Mouse (Mus musculus) A20 (cell line): Measurements from ENCODE around the gene Rbbp8nl.

Experiments
- DNase-seq: peaks from one replicate; pipeline ENCODE4 v3.0.0-alpha.2; 2011; ENCODE audit warnings: low read depth, low spot score

The Rbbp8nl gene

GRCm38 (mm10) chr2:180289440-180290108 is at the start of gene Rbbp8nl:
Rbbp8nl (minus strand) TSS chr2:180289879.
- DNase-seq = no peak

- no peak for DNase-seq
Measured at GRCm38 (mm10) chr2:180334551-180334986, 44.9 kb upstream of the Rbbp8nl start, which contains the start of gene Gata5. Gata5 (minus strand) TSS chr2:180334699.

GRCm38 (mm10) chr2:180333778-180334550 is 44.3 kb upstream of the Rbbp8nl start:
- DNase-seq = no peak

GRCm38 (mm10) chr2:180329466-180329865 is 39.8 kb upstream of the Rbbp8nl start:
- no peak for DNase-seq

GRCm38 (mm10) chr2:180322674-180323355 is 33.1 kb upstream of the Rbbp8nl start:
- DNase-seq = no peak

- DNase-seq = peak; percentile 31
Measured at GRCm38 (mm10) chr2:180320216-180320615, 30.5 kb upstream of the Rbbp8nl start.

- no peak for DNase-seq
Measured at GRCm38 (mm10) chr2:180317591-180317990, 27.9 kb upstream of the Rbbp8nl start.

- no peak for DNase-seq
Measured at GRCm38 (mm10) chr2:180314292-180314691, 24.6 kb upstream of the Rbbp8nl start.

- DNase-seq = no peak
Measured at GRCm38 (mm10) chr2:180311147-180311546, 21.5 kb upstream of the Rbbp8nl start.

- DNase-seq = no peak
Measured at GRCm38 (mm10) chr2:180307680-180308079, 18.0 kb upstream of the Rbbp8nl start.

- DNase-seq = no peak
Measured at GRCm38 (mm10) chr2:180306423-180307168, 16.9 kb upstream of the Rbbp8nl start.

- DNase-seq = no peak
Measured at GRCm38 (mm10) chr2:180306009-180306408, 16.3 kb upstream of the Rbbp8nl start.

GRCm38 (mm10) chr2:180305490-180305889 is 15.8 kb upstream of the Rbbp8nl start:
- no peak for DNase-seq

GRCm38 (mm10) chr2:180304554-180304953 is 14.9 kb upstream of the Rbbp8nl start:
- DNase-seq = no peak

GRCm38 (mm10) chr2:180303468-180303867 is 13.8 kb upstream of the Rbbp8nl start:
- DNase-seq = no peak

- DNase-seq = peak; percentile 20
Measured at GRCm38 (mm10) chr2:180302201-180302600, 12.5 kb upstream of the Rbbp8nl start.

GRCm38 (mm10) chr2:180300771-180301170 is 11.1 kb upstream of the Rbbp8nl start:
- DNase-seq = no peak

GRCm38 (mm10) chr2:180300252-180300651 is 10.6 kb upstream of the Rbbp8nl start:
- no peak for DNase-seq

- DNase-seq = no peak
Measured at GRCm38 (mm10) chr2:180292906-180293305, 3.2 kb upstream of the Rbbp8nl start.

- DNase-seq = no peak
Measured at GRCm38 (mm10) chr2:180292026-180292425, 2.3 kb upstream of the Rbbp8nl start.

- DNase-seq = no peak
Measured at GRCm38 (mm10) chr2:180291566-180291965, 1.9 kb upstream of the Rbbp8nl start.

- DNase-seq = no peak
Measured at GRCm38 (mm10) chr2:180290503-180290902, 824 bp upstream of the Rbbp8nl start.
